Mouse (Mus musculus) fat pad, adult 2 months (tissue): ENCODE data around the gene Ror2.

Source experiments
- DNase-seq: peaks from one replicate; pipeline ENCODE4 v3.0.0-alpha.2; 2011; ENCODE audit warnings: low read depth, low spot score; ENCODE audit errors: extremely low read depth

The Ror2 gene

DNA sequence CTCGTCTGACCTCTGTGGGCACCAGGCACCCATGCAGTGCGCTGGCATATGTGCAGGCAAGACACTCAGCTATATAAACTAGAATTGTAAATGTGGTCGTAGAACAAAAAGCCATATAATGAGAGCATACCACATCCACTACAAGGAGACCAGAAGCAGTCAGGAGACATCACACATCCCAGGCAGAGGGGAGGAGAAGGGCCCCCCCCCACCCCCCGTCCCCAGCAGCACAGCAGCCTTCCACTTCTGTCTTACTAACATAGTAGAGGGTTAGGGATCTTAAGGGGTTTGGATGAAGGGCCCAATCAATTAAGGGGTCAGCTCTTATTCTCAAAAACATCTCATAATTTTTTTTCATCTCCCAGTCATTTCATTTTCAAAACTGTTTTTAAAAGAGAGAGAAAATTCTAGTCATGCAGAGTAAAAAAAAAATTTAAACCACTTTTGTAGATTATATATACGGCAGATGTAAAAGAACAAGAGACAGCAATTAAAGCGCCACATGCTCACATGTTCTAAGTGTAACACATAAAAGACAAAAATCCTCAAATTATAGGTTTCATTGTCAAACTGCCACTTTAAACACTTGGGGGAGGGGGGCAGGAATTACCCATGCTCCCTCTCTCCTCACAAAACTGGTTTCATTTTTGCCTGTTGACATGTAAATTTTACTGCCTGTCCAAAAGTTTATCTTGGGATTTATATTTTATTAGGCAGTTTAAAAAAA is 89.8 kb downstream of the Ror2 start:
- DNase-seq = no peak

DNA sequence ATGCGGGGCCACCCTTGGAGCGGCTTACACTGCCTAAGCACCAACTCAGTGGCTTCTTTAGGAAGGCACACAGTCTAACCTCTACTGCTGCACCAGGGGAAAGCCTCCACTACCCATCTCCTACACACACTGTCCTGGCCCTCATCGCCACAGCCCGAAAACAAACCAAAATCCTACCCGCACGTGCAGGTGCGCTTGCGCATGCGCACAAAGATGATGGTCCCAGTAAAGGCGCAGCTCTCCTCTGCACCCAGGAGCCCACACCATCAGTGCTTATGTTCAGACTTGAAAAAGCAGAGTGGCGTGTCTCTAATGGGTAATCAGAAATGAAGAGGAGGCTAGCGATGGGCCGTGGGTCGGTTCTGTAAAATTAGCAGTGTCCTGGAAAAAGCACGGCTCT is 91.6 kb downstream of the Ror2 start:
- no peak for DNase-seq

DNA sequence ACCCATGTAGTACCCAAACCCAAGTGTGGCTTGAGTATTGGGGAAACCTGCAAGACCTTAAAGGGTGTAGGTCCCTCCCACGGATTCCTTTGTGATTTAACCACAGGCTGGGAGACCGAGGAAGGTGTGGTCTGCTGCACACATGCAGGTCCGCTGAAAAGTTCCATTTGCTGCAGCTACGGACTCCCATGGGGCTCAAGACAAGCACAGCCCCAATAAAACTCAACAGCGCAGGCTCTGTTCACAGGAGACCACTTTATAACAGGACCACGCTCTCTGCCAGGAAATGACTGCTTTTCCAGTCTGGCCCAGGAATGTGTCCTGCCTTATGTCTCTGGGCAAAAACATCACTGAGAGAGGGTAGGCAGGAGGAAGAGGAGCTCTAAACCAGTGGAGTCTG is 92.2 kb downstream of the Ror2 start:
- no peak for DNase-seq

DNA sequence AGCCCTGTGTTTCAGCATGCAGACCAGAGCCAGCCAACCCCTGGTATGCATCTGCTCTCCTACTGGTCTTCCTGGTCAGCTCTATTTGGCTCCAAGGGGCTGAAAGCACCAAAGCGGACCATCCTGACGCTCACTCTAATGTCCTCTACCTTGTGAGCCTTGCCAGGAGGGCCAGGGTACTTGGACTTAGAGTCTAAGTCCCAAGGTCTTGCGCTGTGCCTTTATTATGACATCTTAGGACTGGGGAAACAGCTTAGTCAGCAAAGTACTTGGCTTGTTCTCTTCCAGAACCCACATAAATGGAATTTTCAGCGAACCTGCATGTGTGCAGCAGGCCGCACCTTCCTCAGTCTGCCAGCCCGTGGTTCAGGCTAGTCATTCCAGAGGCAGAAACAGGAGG is 93.6 kb downstream of the Ror2 start:
- no peak for DNase-seq

DNA sequence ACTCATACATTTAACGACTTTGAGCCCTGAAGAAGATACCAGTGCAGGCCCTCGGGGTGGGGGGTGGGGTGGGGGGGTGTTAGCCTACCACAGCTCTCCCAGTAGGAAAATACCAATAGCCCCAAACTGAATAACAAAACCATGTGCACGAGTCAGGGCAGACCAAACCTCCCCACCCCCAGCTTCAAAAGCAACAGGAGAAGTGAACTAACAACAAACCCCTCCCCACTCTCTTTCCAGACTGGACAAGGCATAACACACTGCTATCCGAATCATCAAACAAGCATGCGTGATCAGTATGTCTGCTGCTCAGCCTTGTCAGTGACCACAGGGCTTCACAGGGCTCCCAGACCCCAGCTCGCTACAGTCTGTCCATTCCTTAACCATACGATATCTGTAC is 94.3 kb downstream of the Ror2 start:
- DNase-seq = no peak

DNA sequence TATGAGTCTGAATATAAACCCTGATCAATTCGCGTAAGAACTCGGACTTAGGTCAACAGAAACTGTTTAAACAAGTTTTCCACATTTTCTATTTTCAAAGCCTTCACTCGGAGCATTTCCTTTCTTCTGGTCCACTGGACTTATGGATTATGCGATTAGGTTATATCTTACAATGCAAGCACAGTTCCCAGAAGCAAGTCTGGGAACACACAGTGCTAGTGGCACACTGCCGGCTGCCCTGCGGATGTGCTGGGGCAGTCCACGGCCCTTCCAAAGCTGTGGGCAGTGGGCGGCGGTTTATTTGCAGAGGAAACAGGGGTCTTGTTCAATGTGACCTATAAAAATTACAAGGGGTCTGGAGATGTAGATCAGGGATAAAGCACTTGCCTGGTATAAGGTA is 97.0 kb downstream of the Ror2 start:
- no peak for DNase-seq

DNA sequence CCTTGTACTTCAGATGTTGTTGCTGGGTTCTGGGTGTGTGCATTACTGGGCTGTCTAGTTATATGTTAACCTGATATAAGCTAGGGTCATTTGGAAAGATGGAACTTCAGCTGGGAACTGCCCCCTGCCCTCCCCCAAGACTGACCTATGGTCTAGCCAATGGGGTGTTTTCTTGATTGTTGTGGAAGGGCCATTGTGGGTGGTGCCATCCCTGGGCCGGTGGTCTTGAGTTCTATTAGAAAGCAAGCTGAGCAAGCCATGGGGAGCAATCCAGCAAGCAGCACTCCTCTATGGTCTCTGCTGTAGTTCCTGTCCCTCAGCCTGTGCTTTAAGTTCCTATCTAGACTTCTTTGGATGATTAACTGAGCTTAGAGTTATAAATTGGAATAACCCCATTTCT is 101.1 kb downstream of the Ror2 start:
- DNase-seq = no peak

DNA sequence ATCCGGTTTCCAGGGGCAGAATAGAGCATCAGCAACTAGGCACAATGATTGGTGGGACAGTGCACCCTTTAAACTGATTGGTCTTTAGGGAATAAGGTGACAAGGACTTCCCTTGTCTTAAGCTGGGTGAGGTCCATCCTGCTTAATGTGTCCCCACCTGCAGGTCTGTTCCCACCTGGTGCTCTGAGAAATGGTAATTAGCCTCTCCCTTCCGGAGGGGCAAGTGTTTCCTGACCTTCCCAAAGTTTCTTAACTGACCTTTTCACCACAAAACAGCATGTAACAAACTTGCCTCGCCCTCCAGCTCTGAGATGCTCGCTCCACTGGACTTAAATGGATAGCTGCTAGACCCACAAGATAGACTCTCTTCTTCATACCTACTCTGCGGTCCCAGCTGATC is 101.8 kb downstream of the Ror2 start:
- DNase-seq = no peak

DNA sequence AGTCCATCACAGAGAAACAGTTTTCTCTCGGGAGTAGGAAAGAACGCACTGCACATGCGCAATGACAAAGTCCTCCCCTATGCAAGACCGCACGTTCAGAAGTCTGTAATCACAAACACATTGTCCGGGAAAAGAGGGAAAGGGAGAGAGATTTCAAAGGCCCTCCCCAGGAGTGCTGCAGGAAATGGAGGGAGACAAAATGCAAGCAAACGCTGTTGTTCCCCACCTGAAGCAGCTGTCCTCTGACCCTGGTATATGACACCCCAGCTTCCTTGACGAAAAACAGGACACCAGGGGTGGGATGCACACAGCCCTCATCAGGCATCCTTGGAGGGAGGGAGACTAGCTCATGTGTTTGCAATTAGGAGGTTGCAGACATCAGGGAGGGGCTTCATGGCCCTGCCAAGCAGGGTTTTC is 102.8 kb downstream of the Ror2 start:
- DNase-seq = no peak

DNA sequence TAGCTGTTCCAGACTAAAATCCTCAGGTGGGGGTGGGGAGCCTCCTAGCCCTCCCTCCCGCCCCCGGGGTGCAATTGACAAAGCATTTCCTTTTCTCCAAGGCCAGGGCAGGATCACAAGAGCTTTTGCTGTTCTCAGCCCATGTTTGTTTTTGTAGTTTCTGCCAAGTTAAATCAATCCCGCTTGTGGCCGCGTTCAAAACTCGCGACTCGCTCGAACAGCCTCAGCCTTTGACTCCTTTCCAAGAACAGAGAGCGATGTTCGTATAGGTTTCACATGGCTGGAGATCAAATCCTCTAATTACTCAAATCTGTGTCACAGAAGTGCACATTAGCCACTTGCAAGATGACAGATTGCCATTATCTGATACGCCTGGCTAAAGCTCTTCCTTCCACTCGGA is 107.3 kb downstream of the Ror2 start:
- DNase-seq = peak; percentile 65

DNA sequence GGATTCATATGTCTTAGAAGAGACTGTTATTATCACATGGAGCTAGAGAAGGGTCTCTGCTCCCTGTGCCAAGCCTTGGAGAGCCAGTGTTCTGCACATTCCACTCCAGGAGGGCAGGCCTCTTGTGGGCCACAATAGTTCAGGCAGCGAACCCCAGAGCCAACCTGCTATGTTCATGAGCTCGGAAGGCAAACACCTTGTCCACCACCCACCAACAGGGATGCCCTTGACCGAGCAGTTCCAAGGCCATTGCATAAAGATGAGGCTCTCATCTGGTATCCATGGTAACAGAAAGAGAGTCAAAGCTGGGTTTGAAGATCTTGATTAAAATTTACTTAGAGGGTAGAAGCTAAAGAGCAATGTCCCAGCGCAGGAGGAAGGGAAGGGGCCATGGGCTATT is 107.8 kb downstream of the Ror2 start:
- no peak for DNase-seq

DNA sequence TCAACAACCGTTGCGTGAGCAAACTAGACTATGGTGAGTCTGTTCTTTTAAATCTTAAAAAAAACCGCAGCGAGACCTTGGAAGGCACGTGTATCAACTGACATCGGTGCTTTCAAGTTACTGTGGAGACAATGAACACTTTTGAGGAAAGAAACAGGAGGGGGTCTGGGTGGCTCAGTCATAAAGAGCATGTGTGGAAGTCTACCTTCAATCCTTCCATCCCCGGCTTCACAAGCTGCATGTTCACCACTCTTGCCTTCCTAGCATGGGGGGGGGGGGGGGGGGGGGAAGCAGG is 108.6 kb downstream of the Ror2 start:
- DNase-seq = no peak

DNA sequence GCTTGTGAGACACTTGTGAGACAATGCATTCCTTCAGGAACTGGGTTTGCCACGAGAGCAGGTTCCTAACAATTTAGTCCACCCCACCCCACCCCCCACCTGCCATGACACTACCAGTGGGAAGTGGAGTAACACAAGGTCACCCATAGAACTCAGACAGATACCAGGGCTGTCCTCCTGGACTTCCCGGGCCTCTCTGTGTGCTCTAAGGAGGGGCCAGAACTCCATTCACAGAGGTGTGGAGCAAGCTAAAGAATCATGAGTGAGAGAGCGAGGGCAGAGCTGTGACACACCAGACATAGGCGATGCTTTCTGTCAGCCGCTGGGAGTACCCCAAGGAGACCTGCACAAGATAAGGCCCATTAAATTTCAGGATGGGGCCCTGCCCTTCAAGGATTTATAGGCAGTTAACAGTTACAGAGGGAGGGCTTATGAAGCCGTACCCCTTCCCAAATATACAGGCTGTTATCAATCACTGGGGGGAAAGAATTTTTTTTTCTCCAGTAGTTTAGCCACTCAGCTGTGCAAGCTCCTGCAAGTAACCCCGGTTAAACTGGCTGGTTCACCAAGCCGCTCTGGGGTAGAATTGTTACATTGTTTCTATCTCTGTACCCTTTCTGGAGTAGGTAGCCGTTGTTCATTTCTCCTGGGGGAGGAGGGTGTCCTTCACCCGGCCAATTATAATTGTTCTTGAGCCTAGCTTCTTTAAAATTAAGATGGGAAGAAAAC is 109.1 kb downstream of the Ror2 start:
- no peak for DNase-seq

DNA sequence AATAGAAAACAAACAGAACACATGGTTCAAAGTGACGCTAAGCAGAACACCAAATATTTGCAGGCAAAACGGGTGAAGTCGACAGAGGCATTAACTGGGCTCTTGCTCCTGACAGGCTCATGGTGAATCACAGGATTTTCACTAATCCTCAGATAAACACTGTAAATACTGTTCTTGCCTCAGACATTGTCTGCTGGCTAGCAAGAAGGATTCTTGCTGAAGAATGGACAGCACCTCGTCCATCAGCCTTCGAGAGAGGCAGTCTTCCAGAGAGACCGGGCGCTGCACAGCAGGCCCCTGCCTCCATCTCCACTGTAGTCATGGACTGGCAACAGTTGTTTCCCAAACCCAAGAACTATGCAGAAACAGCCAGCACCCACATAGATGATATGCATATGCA is 110.9 kb downstream of the Ror2 start:
- DNase-seq = no peak

DNA sequence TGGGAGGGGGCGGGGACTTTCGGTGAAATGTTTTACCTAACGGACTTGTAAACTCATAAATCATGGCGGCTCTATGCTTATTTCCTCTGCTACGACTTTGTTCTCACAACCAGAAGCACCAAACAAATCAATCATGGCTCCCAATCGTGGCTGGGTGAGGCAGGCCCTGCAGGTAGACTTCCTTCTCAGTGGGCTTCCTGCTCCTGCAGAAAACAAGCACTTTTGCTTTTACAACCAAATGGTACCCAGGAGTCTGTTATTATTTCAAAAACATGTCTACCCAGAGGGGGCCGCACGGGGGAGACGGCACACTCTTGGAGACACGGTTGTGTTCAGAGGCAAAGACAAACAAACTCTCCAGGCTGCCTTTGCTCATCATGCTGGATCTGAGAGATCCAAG is 122.3 kb downstream of the Ror2 start:
- no peak for DNase-seq

DNA sequence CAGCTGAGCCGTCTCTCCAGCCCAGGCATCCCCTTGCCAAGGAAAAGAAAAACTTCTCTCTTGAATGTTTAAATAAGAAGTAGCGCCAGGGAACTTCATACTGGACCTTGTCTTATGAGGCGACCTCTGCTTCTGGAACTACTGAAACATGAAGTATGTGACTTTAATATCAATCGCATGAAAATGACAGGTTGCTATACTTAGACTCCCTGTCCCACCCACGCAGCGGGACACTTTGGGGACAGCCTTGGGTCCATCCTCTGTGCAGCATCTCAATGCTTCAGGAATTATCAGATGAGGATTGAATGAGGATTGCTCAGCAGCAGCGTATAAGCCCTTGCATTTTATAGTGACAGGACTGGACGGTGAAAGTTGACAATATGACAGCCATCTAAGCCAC is 122.9 kb downstream of the Ror2 start:
- DNase-seq = no peak

DNA sequence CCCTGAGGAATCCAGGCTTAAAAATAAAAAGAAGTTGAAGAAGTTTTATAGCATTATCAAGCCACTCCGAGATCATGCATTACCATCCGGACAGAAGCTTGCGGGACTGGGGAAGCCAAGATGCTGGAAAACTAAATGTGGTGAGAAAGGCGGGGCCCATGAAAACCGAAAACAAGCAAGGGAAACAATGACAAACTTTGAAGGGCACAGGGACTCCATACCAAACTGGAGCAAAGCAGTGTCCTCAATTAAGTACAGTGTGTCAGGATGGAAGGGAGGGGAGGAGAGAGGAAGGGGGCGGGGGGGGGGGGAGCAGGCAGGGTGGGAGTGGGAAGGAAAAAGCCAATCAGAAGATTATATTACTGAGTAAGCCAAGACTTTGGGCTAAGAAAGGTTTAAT is 126.4 kb downstream of the Ror2 start:
- DNase-seq = no peak

DNA sequence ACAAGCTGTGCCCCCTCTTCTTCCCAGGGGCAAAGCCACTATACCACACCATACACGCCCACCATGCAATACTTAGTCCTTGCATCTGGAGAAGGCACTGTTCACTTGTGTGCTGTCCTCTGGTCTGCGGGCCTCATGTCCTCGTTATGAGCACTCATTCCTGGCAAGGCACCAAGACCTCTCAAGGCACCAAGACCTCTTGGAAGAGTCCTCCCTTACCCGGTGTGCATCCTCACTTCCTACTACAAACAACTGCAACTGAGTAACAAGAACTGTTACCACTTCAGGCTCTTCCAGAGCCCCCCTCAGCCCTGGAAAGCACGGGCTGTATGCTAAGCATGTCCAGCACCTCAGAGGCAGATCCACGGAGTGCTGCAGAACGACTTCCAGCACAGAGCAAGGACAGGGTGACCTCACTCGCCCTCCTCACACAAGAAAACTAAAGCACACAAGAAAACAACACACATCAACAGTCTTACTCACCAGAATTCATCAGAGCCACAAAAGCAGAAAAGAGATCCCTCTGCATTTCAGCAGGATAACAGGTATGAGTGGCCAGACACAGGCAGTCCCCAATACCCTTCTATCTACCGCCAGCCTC is 127.4 kb downstream of the Ror2 start:
- DNase-seq = no peak

DNA sequence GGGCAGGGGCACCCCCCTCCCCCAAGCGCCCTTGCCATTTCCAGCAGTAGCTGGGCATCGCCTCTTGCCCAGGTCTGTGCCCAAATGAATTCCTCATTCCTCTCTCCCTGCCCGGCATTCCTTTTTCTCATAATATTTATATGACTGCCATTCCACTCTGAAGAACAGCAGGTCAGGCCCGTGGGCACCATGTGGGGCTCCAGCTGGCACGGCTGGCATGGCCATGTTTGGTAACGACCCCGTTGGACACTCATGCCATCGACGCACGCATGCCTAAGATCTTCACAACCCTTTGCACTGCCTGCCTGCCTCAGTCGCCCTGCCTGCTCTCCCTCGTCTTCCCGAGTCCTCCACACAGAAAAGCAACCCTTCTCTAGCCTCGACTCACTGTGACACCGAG is 129.0 kb downstream of the Ror2 start:
- DNase-seq = no peak

DNA sequence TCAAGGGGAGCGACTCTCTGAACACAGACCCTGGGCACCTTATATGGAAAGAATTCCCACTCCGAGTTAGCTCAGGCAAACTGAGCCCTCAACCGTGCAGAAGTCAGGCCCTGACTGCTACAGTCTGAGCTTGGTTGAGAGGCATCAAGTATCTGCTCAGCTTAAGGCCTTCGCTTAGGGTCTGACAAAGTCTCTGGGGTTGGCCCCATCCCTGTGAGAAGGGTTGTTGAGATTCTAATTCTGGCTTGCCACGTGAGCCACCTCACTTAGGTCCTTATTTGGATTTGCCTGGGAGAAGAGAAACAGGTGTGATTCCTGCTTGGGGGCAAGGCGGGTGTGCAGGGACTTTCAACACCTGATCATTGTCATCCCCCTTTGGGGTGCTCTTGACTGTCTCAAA is 129.6 kb downstream of the Ror2 start:
- no peak for DNase-seq

DNA sequence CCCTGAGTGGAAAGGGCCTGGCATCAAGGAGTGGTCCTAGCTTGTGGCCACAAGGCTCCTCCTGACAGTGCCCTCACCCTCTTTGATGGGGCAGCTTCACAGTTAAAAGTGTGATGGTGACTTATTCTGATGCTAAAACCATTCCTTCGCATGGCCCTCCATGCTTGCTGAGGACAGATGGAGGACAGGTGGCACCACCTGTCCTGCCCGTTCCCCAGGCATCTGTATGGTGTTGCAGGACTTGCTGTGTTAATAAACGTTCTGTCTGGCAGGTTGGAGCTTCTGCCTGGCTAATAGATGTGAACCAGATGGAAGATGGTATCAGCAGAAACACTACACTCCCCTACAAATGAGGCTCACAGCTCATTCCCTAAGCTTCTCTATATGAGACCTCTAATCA is 140.4 kb downstream of the Ror2 start:
- DNase-seq = no peak

DNA sequence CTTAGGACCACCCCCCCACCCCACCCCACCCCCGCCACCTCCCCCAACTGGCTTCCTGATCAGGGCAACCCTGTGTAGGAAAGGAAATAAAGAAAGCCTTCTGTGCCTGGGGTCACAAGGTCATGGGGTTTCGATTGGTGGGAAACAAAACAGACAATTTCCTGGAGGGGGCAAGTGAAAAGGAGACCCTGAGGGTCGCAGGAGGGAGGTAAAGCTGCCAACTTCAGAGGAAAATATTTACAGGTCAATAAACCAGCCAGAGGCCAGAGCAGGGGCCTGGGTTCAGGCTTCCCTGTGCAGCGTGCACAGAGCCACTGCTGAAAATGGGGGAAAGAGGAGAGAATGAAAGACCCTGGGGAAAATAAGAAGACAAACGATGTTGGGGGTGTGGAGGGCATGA is 142.8 kb downstream of the Ror2 start:
- DNase-seq = no peak

DNA sequence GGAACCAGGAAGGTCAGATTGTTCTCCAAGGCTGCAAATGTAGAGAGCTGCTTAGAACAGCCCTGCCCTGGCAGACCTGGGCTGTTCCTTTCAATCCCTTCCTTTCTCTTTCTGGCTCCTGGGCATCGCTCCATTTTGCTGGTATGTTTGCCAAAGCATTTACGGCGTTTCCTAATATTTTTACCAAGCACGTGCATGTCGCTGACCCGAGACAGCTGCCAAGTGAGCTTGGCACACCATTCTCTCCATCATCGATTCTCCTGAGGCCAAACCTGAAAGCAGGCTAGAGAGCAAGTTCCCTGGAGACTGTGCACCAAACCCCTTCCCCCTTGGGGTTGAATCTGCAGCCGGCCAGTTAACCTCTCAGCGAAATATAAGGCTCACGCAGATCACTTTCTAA is 143.7 kb downstream of the Ror2 start:
- DNase-seq = peak; percentile 64
